Mouse (Mus musculus) MEL-GATA-1-ER (cell line): ENCODE results near the gene Uck1.
"Not testable (repeated sequence)": the region's sequence is repeated elsewhere in the genome, so short reads cannot be mapped to it uniquely, and the experiment has no call there.

Experiments used
- DNase-seq: peaks from one replicate; pipeline ENCODE4 v3.0.0-alpha.2; 2012; ENCODE audit warnings: low read depth; ENCODE audit errors: extremely low read depth

Uck1 gene

GRCm38 (mm10) chr2:32259657-32260417 lies at the start of gene Uck1:
Uck1 (minus strand) TSS chr2:32260159.
- peak; percentile 85 for DNase-seq

GRCm38 (mm10) chr2:32308870-32309568 lies 49.1 kb upstream of the Uck1 start:
- no peak for DNase-seq

GRCm38 (mm10) chr2:32307941-32308760 lies 48.2 kb upstream of the Uck1 start:
- peak; percentile 39 for DNase-seq

GRCm38 (mm10) chr2:32307247-32307798 lies 47.4 kb upstream of the Uck1 start:
- no peak for DNase-seq

DNA sequence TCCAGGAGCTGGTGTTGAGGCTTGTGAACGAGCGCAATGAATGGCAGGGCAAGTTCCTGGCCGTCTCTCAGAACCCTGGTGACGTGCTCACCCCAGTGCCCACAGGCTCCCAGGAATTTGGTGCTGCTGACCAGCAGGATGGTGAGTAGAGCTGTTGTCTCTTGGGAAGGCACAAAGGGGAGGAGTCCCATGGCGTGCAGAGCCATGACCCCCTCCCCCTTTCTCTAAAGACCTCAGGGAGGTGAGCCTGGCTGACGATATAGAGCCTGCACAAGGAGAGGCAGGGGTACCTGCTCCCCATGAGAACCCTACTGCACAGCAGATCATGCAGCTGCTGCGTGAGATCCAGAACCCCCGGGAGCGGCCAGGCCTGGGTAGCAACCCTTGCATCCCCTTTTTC lies 46.2 kb upstream of the Uck1 start:
- no peak for DNase-seq

DNA sequence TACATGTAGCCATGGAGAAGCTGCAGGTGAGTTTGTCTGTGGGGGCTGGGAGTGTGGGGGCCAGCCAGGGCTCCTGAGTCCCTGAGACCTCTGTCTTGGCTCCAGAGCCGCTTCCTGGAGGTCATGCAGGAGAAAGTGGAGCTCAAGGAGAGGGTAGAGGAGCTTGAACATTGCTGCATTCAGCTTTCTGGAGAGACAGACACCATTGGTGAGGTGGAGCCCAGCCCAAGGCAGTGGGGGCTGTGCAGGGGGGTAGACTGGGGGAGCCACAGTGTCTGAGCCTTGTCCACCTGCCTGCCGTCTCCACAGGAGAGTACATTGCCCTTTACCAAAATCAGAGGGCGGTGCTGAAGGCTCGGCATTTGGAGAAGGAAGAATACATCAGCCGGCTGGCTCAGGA lies 45.7 kb upstream of the Uck1 start:
- no peak for DNase-seq

DNA sequence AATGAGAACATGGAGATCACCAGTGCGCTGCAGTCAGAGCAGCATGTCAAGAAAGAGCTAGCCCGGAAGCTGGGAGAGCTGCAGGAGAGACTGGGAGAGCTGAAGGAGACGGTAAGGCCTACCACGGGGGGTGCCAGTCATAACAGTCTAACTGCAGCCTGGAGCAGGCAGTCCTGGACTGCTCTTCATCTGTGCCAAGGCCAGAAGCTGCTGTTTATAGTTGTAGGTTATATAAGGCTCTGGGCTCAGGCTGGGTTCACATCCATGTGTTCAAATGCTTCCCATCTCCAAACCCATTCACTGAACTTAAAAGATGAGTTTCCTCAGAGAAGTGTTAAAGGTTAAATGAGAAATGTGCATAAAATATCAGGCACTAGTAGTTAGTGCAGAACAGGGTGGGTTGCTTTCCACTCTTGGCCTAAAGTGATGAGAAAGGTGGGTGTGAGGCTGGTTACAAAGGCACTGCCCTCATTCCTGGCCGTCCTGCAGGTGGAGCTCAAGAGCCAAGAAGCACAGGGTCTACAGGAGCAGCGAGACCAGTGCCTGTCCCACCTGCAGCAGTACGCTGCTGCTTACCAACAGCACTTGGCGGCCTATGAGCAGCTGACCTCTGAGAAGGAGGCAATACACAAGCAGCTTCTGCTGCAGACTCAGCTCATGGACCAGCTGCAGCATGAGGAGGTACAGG lies 44.3 kb upstream of the Uck1 start:
- no peak for DNase-seq

- DNase-seq = no peak
Observed at GRCm38 (mm10) chr2:32302952-32303351, 43.0 kb upstream of the Uck1 start.

DNA sequence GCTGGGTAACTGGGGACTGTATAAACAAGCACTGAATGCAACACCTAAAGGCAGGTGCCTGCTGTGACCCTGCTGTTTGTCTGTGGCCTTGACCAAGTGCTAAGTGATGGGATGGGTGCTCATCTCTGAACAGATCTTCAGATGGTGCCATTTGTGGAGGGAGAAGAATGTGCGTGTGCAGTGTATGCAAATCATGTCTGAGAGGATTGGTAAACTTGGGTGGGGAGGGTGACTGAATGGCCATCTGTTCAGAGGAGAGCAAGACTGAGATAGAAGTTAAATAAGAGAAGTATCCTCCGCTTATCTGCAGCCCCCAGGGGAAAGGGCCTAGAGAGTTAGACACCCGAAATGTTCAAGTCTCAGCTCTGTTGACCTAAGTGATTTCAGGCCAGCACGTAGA lies 39.5 kb upstream of the Uck1 start:
- no peak for DNase-seq

GRCm38 (mm10) chr2:32295842-32296241 lies 35.9 kb upstream of the Uck1 start:
- not testable (repeated sequence) for DNase-seq

- DNase-seq = no peak
Observed at GRCm38 (mm10) chr2:32295285-32295684, 35.3 kb upstream of the Uck1 start.

DNA sequence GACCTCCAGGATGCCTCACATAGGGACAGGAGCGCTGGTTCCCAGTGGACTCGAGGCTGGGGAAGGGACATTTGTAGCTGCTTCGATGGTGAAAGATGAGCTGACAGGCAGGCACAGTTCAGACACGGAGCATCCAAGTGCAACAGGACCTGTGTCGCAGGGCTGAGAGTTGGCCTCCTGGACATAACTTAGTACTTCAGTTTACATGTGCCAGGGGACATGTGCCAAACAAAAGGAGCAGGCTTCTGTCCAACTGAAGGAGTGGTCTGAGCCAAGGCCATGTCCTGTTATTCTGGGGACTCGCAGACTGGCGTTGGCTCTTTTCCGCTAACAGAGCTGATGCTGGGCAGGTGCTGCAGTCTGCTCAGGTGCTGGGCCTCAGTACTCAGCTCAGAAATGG lies 34.4 kb upstream of the Uck1 start:
- no peak for DNase-seq

GRCm38 (mm10) chr2:32289578-32289977 lies 29.6 kb upstream of the Uck1 start:
- DNase-seq = peak; percentile 78

- no peak for DNase-seq
Observed at GRCm38 (mm10) chr2:32288371-32288931, 28.5 kb upstream of the Uck1 start.

GRCm38 (mm10) chr2:32287923-32288367 lies 28.0 kb upstream of the Uck1 start, which contains the start of gene Swi5:
Swi5 (minus strand) TSS chr2:32288075.
- DNase-seq = peak; percentile 98

DNA sequence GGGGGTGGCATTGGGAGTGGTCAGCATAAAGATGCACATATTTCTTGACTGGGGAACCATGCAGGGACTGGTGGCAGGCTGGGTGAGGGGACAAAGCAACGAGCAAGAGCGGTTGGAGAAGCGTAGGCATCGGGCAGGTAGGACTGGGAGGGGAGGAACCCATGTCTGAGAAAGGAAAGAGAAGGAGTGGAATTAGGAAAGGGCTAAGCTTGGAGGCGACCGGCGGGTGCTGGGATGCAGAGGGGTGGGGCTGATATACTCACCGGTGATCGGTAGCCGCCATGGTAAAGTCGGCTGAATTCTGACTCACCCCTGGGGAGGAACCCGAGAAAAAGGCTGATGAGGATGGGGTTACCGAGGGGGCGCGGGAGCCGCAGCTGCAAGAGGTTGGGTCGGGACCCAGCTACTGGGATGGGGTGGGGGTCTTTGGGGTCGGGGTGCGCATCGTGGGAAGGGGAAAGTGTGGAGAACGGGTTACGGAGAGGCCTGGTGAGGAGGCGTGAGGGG lies 27.4 kb upstream of the Uck1 start, which contains the start of gene Golga2:
Golga2 (plus strand) TSS at position 51 of the 507 bp plus-strand sequence.
- no peak for DNase-seq

GRCm38 (mm10) chr2:32283986-32284385 lies 24.0 kb upstream of the Uck1 start:
- DNase-seq = no peak

DNA sequence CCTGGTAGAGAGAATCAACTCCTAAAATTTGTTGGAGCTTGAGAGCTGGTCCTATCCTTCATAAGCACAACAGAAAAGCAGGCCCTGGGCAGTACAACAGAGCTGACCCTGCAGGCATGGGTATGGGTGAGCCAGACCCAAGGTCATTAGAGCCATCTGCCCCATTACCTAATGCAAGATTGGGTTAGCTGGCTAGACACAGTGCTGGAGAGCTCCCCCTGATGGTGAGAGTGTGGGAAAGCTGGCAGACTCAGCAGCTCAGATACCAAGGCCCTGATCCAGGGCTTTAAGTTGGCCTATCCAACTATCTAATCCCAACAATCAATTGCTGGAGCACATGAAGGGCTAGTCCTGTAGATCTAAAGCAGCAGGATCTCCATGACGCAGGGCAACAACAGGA lies 22.8 kb upstream of the Uck1 start:
- no peak for DNase-seq

DNA sequence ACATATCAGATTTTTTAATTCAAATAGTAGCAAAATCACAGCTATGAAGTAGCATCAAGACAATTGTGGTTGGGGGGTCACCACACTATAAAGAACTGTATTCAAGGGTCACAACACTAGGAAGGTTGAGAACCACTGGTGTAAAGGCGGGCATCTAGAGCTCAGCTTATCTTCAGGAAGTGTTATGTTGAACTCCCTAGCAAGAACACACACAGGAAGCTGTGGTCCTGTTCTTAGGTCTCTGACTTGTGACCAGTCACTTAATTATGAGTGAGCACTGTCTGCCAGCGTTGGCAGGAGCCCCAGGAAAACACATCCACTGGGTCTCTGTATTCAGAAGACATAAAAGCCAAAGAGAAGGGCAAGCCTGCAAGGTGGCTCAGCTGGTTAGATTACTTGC lies 22.3 kb upstream of the Uck1 start:
- DNase-seq = no peak

DNA sequence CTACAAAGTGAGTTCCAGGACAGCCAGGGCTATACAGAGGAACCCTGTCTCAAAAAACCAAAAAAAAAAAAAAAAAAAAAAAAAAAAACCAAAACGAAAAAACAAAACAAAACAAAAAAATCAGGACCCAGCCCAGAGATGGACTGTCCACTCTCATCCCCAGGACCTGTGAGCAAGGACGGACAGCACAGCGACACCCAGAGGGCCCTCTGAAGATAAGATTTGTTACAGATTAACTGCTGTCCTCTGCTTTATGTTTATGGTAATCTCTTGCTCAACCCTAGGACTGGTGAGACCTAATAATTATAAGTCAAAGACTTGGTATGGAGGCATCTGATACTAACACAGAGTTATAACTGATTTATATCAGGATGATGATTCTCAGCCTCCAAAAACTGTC lies 15.9 kb upstream of the Uck1 start:
- no peak for DNase-seq
